Mouse (Mus musculus) megakaryocyte, embryonic 14.5 days (primary cell): ENCODE data around the gene Top1.

Experiments used
- FLI1 ChIP-seq: IDR thresholded peaks from 2 replicates; pipeline ENCODE4 v1.6.1; 2012; ENCODE audit warnings: low read length, inconsistent platforms, mixed read lengths
- GATA1 ChIP-seq: IDR thresholded peaks from 3 replicates; pipeline ENCODE4 v1.6.1; 2012; ENCODE audit warnings: mixed read lengths, low read length, inconsistent platforms, borderline replicate concordance

- TF ChIP-seq GATA1 (no peak), FLI1 (no peak)
Observed at GRCm38 (mm10) chr2:160745497-160745896, 99.8 kb downstream of the Top1 start.
